Mouse (Mus musculus) CD4-positive, CD25-positive, alpha-beta regulatory T cell, adult 2 months (primary cell): Measurements from ENCODE around the gene Prrt3.

ENCODE experiments used
- DNase-seq: peaks from one replicate; pipeline ENCODE4 v3.0.0-alpha.2; 2012; ENCODE audit warnings: low read depth, low spot score

The Prrt3 gene

DNA sequence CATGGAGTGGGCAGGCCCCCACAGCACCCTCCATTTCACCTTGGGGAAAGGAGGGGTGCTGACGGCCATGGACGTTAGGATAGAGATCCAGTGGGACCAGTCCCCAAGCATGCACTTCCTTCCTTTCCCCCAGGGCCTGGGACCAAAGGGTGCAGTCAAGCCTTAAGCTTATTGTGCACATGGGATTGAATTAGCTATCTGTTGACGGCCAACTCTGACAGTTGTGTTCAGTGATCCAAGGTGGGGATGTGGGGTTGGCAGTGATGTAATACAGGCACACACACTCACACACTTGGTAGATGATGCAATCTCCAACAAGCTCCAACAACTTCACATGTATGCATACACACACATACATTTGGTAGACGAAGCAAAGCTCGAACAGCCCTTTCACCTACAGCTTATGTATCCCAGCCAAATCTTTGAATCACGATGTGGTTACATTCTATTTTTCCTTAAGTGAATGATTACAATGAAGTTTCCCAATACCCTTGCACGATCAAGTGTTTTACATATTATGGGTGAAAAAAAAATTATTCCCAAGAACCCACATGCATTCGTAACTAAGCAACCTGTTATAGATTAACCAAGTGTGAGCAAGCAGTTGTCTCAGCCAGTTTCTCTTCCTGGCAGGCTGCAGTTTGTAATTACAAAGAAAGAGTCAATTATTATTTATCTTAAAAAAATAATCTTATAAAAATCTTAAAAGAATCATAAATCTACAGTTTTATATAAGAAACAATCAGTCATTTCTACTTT is 57.3 kb downstream of the Prrt3 start:
- DNase-seq, result no peak
